Mouse (Mus musculus) embryo, embryonic 11.5 days (tissue): ENCODE data around the gene Katna1.
"Not testable (repeated sequence)": the region's sequence is repeated elsewhere in the genome, so short reads cannot be mapped to it uniquely, and the experiment has no call there.

Experiments used
- DNase-seq: peaks from one replicate; pipeline ENCODE4 v3.0.0-alpha.2; 2012; ENCODE audit warnings: low read depth, low spot score

The Katna1 gene

GRCm38 (mm10) chr10:7725751-7726500, at the start of gene Katna1:
Gene Katna1 (plus strand): TSS chr10:7726000.
- peak; percentile 95 for DNase-seq

- DNase-seq = peak; percentile 64
These were observed 45.0 kb upstream of the Katna1 start, which contains the start of the genes Pcmt1 and Lats1 for GRCm38 (mm10) chr10:7680731-7681301. Gene Pcmt1 (minus strand): TSS chr10:7681136. Gene Lats1 (plus strand): TSS chr10:7681214.

- DNase-seq = peak; percentile 44
These were observed 44.3 kb upstream of the Katna1 start for GRCm38 (mm10) chr10:7681343-7682025.

GRCm38 (mm10) chr10:7682249-7682648, 43.6 kb upstream of the Katna1 start:
- no peak for DNase-seq

GRCm38 (mm10) chr10:7686902-7687301, 38.9 kb upstream of the Katna1 start:
- no peak for DNase-seq

GRCm38 (mm10) chr10:7695286-7695685, 30.5 kb upstream of the Katna1 start:
- DNase-seq = no peak

GRCm38 (mm10) chr10:7700120-7700519, 25.7 kb upstream of the Katna1 start:
- DNase-seq = no peak

GRCm38 (mm10) chr10:7702586-7702985, 23.2 kb upstream of the Katna1 start:
- no peak for DNase-seq

- no peak for DNase-seq
These were observed 15.7 kb upstream of the Katna1 start for GRCm38 (mm10) chr10:7710121-7710520.

- no peak for DNase-seq
These were observed 13.3 kb upstream of the Katna1 start for GRCm38 (mm10) chr10:7712506-7712905.

GRCm38 (mm10) chr10:7715056-7715455, 10.7 kb upstream of the Katna1 start:
- no peak for DNase-seq

- no peak for DNase-seq
These were observed 657 bp downstream of the Katna1 start for GRCm38 (mm10) chr10:7726501-7726812.

GRCm38 (mm10) chr10:7727011-7727410, 1.2 kb downstream of the Katna1 start:
- DNase-seq = no peak

- DNase-seq = no peak
These were observed 5.8 kb downstream of the Katna1 start for GRCm38 (mm10) chr10:7731582-7731981.

- DNase-seq = no peak
These were observed 11.3 kb downstream of the Katna1 start for GRCm38 (mm10) chr10:7737122-7737521.

GRCm38 (mm10) chr10:7737914-7738313, 12.1 kb downstream of the Katna1 start:
- no peak for DNase-seq

- not testable (repeated sequence) for DNase-seq
These were observed 19.7 kb downstream of the Katna1 start for GRCm38 (mm10) chr10:7745528-7745927.

- no peak for DNase-seq
These were observed 23.0 kb downstream of the Katna1 start for GRCm38 (mm10) chr10:7748752-7749151.

GRCm38 (mm10) chr10:7757544-7757943, 31.7 kb downstream of the Katna1 start:
- DNase-seq = no peak

- no peak for DNase-seq
These were observed 46.5 kb downstream of the Katna1 start for GRCm38 (mm10) chr10:7772346-7772745.

GRCm38 (mm10) chr10:7772769-7773168, 47.0 kb downstream of the Katna1 start:
- DNase-seq = no peak

- no peak for DNase-seq
These were observed 49.6 kb downstream of the Katna1 start for GRCm38 (mm10) chr10:7775421-7775820.

- DNase-seq = no peak
These were observed 52.6 kb downstream of the Katna1 start for GRCm38 (mm10) chr10:7778361-7778760.
